In the genomic region with DNA sequence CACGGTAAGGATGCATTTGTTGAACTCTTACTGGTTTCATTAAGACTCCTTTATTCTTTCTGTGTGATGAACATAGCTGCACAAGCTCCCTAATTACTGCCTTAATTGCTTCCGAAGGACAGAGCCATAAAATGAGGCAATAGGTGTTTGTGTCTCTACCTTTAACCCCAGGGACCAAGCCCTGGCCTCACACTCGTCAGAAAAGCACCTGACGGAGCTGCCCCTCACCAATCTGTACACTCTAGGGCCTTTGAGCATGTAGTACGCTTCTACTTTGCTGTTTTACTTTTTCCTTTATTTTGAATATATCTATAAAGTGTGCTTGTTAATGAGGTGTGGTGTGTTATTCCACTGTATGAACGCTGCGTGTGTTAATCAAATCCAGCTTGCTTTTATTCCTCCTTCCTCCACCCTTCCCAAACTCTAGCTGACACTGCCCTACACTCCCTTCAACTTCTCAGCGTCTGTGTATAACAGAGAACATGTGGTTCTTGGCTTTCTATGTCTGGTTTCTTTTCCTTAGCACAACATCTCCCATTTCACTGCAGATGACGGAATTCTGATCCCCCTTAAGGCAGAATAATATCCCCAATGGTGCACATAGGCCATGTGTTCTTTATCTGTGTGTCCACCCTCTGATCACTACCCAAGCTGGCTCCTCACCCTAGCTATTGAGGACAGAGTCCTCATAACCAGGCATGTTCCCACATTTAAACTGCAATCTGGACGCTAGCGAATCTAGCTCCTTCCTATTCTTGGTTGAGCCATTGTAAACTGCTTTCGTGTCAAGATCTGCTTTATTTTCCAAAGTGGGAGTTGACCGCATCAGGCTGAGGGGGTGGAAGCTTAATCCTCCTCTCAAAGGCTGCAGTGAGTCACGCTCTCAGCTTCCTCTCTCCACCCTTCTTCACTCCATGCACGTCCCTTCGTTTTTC, we compare ENCODE assay signal across 10 mouse cellular contexts. TPM values are rescaled to one million over a fixed set of nuclear protein-coding genes. Genes with fewer than 3 reads are reported as not detected.
DNase-seq lines count a peak whose midpoint lies in the region; ATAC-seq and TF ChIP-seq lines count a peak whose summit lies in the region.
"Had no signal": no experiment of that assay in that cellular context is flagged by ENCODE, and none has a peak within 500 bp of the region (broad histone marks: within the 10 kb centered on the region; RNA-seq: fewer than 3 reads in every experiment).

No protein-coding gene starts in this region.

- TF ChIP-seq POLR2A in small intestine, adult 2 months (IDR thresholded peaks at IDR 0.05; ENCODE audit: low read depth, low read length) = no peak

- H3K4me2 ChIP-seq in midbrain, embryonic 14.5 days (ENCODE audit: low read length) = no peak overlapping the region
- H3K4me2 ChIP-seq in hindbrain, embryonic 14.5 days (replicated peaks) = no peak overlapping the region

- 57% methylated on average over 16 of the region's 16 CpGs for WGBS in midbrain, embryonic 10.5 days
- WGBS in midbrain, embryonic 14.5 days = 56% methylated on average over 16 of the region's 16 CpGs
- 37% methylated on average over 16 of the region's 16 CpGs for WGBS in small intestine, adult 2 months
- 75% methylated on average over 16 of the region's 16 CpGs for WGBS in hindbrain, embryonic 14.5 days

- TF ChIP-seq CTCF in small intestine, adult 2 months (IDR thresholded peaks at IDR 0.05; ENCODE audit: extremely low read depth, insufficient read length, insufficient replicate concordance, low read depth, low read length) = no peak

- H3K9me3 ChIP-seq in midbrain, embryonic 10.5 days (replicated peaks) = no peaks in the 10 kb centered on the region
- no peaks in the 10 kb centered on the region for H3K9me3 ChIP-seq in midbrain, embryonic 14.5 days (ENCODE audit: control insufficient read depth, low read length)
- H3K9me3 ChIP-seq in hindbrain, embryonic 14.5 days (ENCODE audit: control insufficient read depth, low read length) = no peaks in the 10 kb centered on the region

- no peak overlapping the region for H3K4me3 ChIP-seq in midbrain, embryonic 10.5 days
- H3K4me3 ChIP-seq in midbrain, embryonic 14.5 days (replicated peaks; ENCODE audit: low read depth, low read length) = no peak overlapping the region
- no peak overlapping the region for H3K4me3 ChIP-seq in small intestine, adult 2 months (ENCODE audit: low read depth, low read length)
- H3K4me3 ChIP-seq in hindbrain, embryonic 14.5 days (replicated peaks; ENCODE audit: low read length) = no peak overlapping the region

- no peaks in the 10 kb centered on the region for H3K36me3 ChIP-seq in midbrain, embryonic 10.5 days
- no peaks in the 10 kb centered on the region for H3K36me3 ChIP-seq in midbrain, embryonic 14.5 days (ENCODE audit: control insufficient read depth, insufficient read depth, low read length)
- H3K36me3 ChIP-seq in small intestine, adult 2 months (ENCODE audit: control insufficient read depth, insufficient read depth, low read length) = no peaks in the 10 kb centered on the region
- H3K36me3 ChIP-seq in hindbrain, embryonic 14.5 days (replicated peaks; ENCODE audit: control insufficient read depth, insufficient read depth) = no peaks in the 10 kb centered on the region

- intact Hi-C loops in heart, postnatal 14 days (cut with DNase I) = no loop called here

- H3K9ac ChIP-seq in midbrain, embryonic 14.5 days (replicated peaks; ENCODE audit: low read length) = no peak overlapping the region
- H3K9ac ChIP-seq in hindbrain, embryonic 14.5 days = no peak overlapping the region

- H3K27me3 ChIP-seq in midbrain, embryonic 10.5 days (ENCODE audit: low read depth, poor library complexity, severe bottlenecking) = no peaks in the 10 kb centered on the region
- no peaks in the 10 kb centered on the region for H3K27me3 ChIP-seq in midbrain, embryonic 14.5 days (ENCODE audit: control insufficient read depth, insufficient read depth, low read length)
- no peaks in the 10 kb centered on the region for H3K27me3 ChIP-seq in small intestine, adult 2 months (ENCODE audit: control insufficient read depth, insufficient read depth, low read length)
- H3K27me3 ChIP-seq in hindbrain, embryonic 14.5 days (ENCODE audit: control insufficient read depth, insufficient read depth, low read length) = no peaks in the 10 kb centered on the region

- H3K4me1 ChIP-seq in midbrain, embryonic 10.5 days = peaks cover 27% of the 10 kb centered on the region
- no peaks in the 10 kb centered on the region for H3K4me1 ChIP-seq in midbrain, embryonic 14.5 days (ENCODE audit: control insufficient read depth, insufficient read depth, low read length)
- H3K4me1 ChIP-seq in small intestine, adult 2 months (ENCODE audit: control insufficient read depth, insufficient read depth, insufficient read length, low read length) = peaks cover 22% of the 10 kb centered on the region; the same call in 1 of the 2 replicates
- H3K4me1 ChIP-seq in hindbrain, embryonic 14.5 days (replicated peaks; ENCODE audit: control insufficient read depth, insufficient read depth, low read length) = no peaks in the 10 kb centered on the region

- peak overlapping the region; percentile 29; the same call in 1 of the 2 replicates for H3K27ac ChIP-seq in midbrain, embryonic 10.5 days (replicated peaks)
- no peak overlapping the region for H3K27ac ChIP-seq in midbrain, embryonic 14.5 days (replicated peaks; ENCODE audit: low read depth, low read length)
- peak overlapping the region; percentile 86 for H3K27ac ChIP-seq in small intestine, adult 2 months (ENCODE audit: insufficient read depth, low read depth, low read length)
- H3K27ac ChIP-seq in hindbrain, embryonic 14.5 days = no peak overlapping the region

- DNase-seq in frontal cortex, postnatal 36 days (ENCODE audit: low spot score in 2 of 2) = peak; percentile 15 to 16
- DNase-seq in frontal cortex, postnatal 10 days (ENCODE audit: low spot score in 2 of 2) = no peak
- DNase-seq in midbrain, embryonic 10.5 days (ENCODE audit: low spot score) = no peak
- DNase-seq in midbrain, embryonic 14.5 days = no peak
- DNase-seq in heart, postnatal 14 days = peak; percentile 19 to 36
- no peak for DNase-seq in hindbrain, embryonic 14.5 days (ENCODE audit: low spot score)
- DNase-seq: cerebellum, postnatal 25 days had no signal

- ATAC-seq in midbrain, embryonic 14.5 days (ENCODE audit: low FRiP score, low TSS enrichment) = no peak
- ATAC-seq in hindbrain, embryonic 14.5 days (ENCODE audit: low FRiP score) = no peak
- ATAC-seq in CD4-positive, CD25-positive, alpha-beta regulatory T cell, adult 4 months = no peak
- ATAC-seq: midbrain, embryonic 16.5 days had no signal

RNA-seq across cellular contexts. Expression of a gene that starts 52.5 kb away (rescaled TPM):
- polyA plus RNA-seq in midbrain, embryonic 10.5 days (2016; fragmentation: Nextera tagmentation; extraction: Ambion mirVana) = 25.8 and 27.7 TPM in 2 replicates
- 5.8 and 11.4 TPM in 2 replicates for polyA plus RNA-seq in midbrain, embryonic 14.5 days (2014; fragmentation: Nextera tagmentation; extraction: Ambion mirVana)
- 10 to 100 TPM; 67.5 to 78.8 TPM for total RNA-seq in heart, postnatal 14 days (2021)
- 42.5 and 62.5 TPM in 2 replicates for polyA plus RNA-seq in small intestine, adult 2 months (2012; rRNA removed)
- 11.2 and 14.5 TPM in 2 replicates for polyA plus RNA-seq in hindbrain, embryonic 14.5 days (2014; fragmentation: Nextera tagmentation; extraction: Ambion mirVana)
- 10 to 100 TPM; 41.7 to 45.5 TPM for polyA plus RNA-seq in CD4-positive, CD25-positive, alpha-beta regulatory T cell, adult 4 months (2017; shearing (Covaris generic))

Comparison
In these comparisons a context has a peak if more than half of its experiments do, and no peak if none do; other contexts are left out.
1. DNase-seq: peak in frontal cortex, postnatal 36 days (2 of 2) and heart, postnatal 14 days (2 of 2); none in frontal cortex, postnatal 10 days (0 of 2), midbrain, embryonic 10.5 days (single experiment), midbrain, embryonic 14.5 days (single experiment) and hindbrain, embryonic 14.5 days (single experiment).
2. H3K27ac ChIP-seq: peak in midbrain, embryonic 10.5 days (single experiment) and small intestine, adult 2 months (single experiment); none in midbrain, embryonic 14.5 days (single experiment) and hindbrain, embryonic 14.5 days (single experiment).